Mouse (Mus musculus) cerebellum, adult 2 months (tissue): Measurements from ENCODE around the gene Lime1.

Experiments used
- CTCF ChIP-seq: fragments of 200-500 bp; IDR thresholded peaks from 2 replicates; pipeline ENCODE4 v1.5.1; 2011; ENCODE audit warnings: low read depth, mild to moderate bottlenecking, control low read depth, low read length, moderate library complexity, borderline replicate concordance; ENCODE audit not compliant: insufficient read depth
- POLR2A ChIP-seq: fragments of 200-500 bp; IDR thresholded peaks from 2 replicates; pipeline ENCODE4 v1.6.1; 2011; ENCODE audit warnings: low read length, control low read depth, borderline replicate concordance; ENCODE audit not compliant: insufficient read depth

- TF ChIP-seq CTCF (peak; percentile 91), POLR2A (no peak)
Observed at GRCm38 (mm10) chr2:181392600-181393213, 12.8 kb downstream of the Lime1 start.
